Mouse (Mus musculus): ENCODE measurements around the gene Vmn1r82.

Vmn1r82 gene

GRCm38 (mm10) chr7:12300130-12300529 lies at the start of gene Vmn1r82:
TSS of gene Vmn1r82 (plus strand) at chr7:12300430.
- no peak for DNase-seq (ENCODE audit: low read depth)

DNA sequence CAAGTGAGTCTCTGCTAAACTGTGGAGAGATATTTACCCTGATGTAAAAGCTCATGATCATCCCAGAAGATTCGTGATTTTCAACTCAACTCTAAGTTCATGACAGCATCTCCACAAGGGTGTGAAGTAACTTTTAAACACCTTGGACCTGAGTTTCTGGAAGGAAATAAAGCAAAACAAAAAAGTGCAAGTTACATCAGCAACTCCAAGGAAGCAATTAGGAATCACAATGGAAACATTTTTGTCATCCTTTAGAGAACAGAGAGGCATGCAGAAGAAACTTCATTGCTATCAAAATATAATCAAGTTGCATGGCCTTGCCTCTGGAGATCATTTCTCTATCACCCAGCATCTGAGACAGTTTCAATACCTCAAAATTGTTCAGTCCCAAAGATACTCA lies 32.1 kb upstream of the Vmn1r82 start, which contains the start of gene Vmn1r81:
Vmn1r81 (minus strand) TSS at position 101 of the 400 bp plus-strand sequence.
- DNase-seq (ENCODE audit: low read depth), result no peak

- DNase-seq (ENCODE audit: low read depth), result no peak
Observed at GRCm38 (mm10) chr7:12329381-12329780, 29.2 kb downstream of the Vmn1r82 start, which contains the start of gene Vmn1r83. TSS of gene Vmn1r83 (minus strand) at chr7:12329481.
